Mouse (Mus musculus) CD4-positive helper T cell, adult 2 months (primary cell): ENCODE measurements around the gene Ubr4.

Source experiments
- DNase-seq: peaks from one replicate; pipeline ENCODE4 v3.0.0-alpha.2; 2012; ENCODE audit warnings: low read depth, missing footprints, low spot score

The Ubr4 gene

DNA sequence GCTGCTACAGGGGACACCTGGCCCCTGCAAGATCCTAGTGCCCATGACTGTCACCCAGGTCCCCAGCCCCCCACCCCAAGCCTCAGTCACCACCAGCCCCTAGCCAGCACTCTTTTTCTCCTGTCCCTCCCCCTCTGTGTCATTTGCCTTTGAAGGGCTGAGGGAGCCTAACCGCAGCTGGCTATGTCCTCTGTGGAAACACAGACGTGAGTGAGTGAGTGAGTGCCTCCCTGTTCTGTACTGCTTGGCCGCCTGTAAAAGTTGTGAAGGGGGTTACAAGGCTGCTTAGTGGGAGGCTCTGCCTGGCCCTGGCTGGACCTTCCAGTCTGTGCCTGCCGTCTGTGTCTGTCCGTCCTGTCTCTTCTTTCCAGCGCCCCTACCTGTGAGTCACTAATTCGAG is 183.3 kb downstream of the Ubr4 start:
- no peak for DNase-seq

DNA sequence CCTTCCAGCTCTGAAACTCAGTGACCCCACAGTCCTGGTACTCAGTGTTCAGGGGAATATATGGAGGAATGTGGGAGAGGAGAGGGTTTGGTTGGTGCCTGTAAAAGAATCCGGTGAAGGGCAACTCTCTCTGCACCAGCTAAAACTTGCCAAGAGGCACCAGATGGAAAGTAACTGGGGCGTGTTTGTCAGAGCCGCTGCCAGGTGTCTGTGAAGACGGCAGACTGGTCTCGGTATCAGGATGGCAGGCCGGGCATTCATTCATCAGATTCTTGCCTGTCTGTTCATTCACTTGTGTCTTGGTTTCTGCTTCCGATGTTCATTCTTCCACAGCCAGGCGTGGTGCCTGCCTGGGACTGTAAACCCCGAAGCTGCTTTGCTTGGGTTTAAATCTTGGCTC is 184.3 kb downstream of the Ubr4 start:
- DNase-seq, result no peak
